Mouse (Mus musculus) lung, postnatal 0 days (tissue): ENCODE measurements at regions not wholly inside any gene's neighbourhood (a gene's known extent, or its start where the extent isn't known, plus 50 kb on each side); places are given as distances from the start of the nearest gene placed in this dataset. TPM values are rescaled to one million over a fixed set of nuclear protein-coding genes. Genes with fewer than 3 reads are reported as not detected.
"Not testable (repeated sequence)": the region's sequence is repeated elsewhere in the genome, so short reads cannot be mapped to it uniquely, and the experiment has no call there.

Experiments used
- ATAC-seq: fragments of 200-750 bp; cut with Nextera tagmentation; 2 replicates; pipeline ENCODE4 v1.8.0; 2017; ENCODE audit warnings: moderate library complexity
- DNase-seq: peaks from one replicate; pipeline ENCODE4 v3.0.0-alpha.2; 2016; ENCODE audit warnings: low spot score
- H3K27ac ChIP-seq: fragments of 300-500 bp; sonication (generic); 2 replicates; pipeline ENCODE4 v1.5.1; 2014; ENCODE audit warnings: antibody characterized with exemption, mild to moderate bottlenecking, low read length, mixed read lengths
- H3K27me3 ChIP-seq: fragments of 300-500 bp; sonication (generic); replicated peaks from 2 replicates; pipeline ENCODE4 v1.6.1; 2014; ENCODE audit warnings: low read length, mixed read lengths; ENCODE audit not compliant: insufficient read depth
- H3K36me3 ChIP-seq: fragments of 300-500 bp; sonication (generic); 2 replicates; pipeline ENCODE4 v1.6.1; 2014; ENCODE audit warnings: low read length, mixed read lengths; ENCODE audit not compliant: insufficient read depth
- H3K4me1 ChIP-seq: fragments of 300-500 bp; sonication (generic); 2 replicates; pipeline ENCODE4 v1.6.1; 2014; ENCODE audit warnings: antibody characterized with exemption, low read depth, low read length, mixed read lengths; ENCODE audit not compliant: insufficient read depth
- H3K4me2 ChIP-seq: fragments of 300-500 bp; sonication (generic); replicated peaks from 2 replicates; pipeline ENCODE4 v1.6.1; 2014; ENCODE audit warnings: low read depth, mild to moderate bottlenecking, low read length, moderate library complexity, mixed read lengths
- H3K4me3 ChIP-seq: fragments of 300-500 bp; sonication (generic); 2 replicates; pipeline ENCODE4 v1.5.1; 2014; ENCODE audit warnings: low read depth, low read length
- H3K9ac ChIP-seq: fragments of 300-500 bp; sonication (generic); replicated peaks from 2 replicates; pipeline ENCODE4 v1.6.1; 2014; ENCODE audit warnings: low read depth, mild to moderate bottlenecking
- H3K9me3 ChIP-seq: fragments of 300-500 bp; sonication (generic); 2 replicates; pipeline ENCODE4 v1.6.1; 2016; ENCODE audit warnings: low read length, mixed read lengths
- WGBS: fragments of 180-500 bp; shearing (Covaris S2); extraction: QIAGEN DNeasy Blood & Tissue Kit; methylation state at CpG from one replicate; pipeline ENCODE4 v1.1.7; 2014; 5-methylcytosine and 5-hydroxymethylcytosine counted together
- microRNA-seq: library from miRNA; unstranded; fragments of <30 nt; microRNA quantifications from one replicate; pipeline ENCODE4, GENCODE M21; 2016

DNA sequence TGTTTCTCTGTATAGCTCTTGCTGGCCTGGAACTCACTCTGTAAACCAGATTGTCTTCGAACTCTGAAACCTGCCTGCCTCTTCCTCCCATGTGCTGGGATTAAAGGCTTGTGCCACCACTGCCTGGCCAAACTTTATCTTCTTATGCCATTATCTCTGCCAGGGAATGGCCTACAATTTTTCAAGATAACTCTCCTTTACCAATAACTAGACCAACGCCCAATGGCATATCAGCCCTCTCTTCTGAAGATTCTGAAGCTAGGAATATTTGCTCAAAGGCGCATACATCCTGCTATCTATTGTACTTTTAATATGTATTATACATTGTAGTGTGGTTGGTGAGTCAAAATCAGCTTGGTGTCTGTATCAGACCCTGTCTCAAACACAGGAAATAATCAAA lies 235.4 kb upstream of the Cts3 start:
- H3K4me3 ChIP-seq: not testable (repeated sequence)
- 92% methylated on average over 3 of the region's 3 CpGs for WGBS

DNA sequence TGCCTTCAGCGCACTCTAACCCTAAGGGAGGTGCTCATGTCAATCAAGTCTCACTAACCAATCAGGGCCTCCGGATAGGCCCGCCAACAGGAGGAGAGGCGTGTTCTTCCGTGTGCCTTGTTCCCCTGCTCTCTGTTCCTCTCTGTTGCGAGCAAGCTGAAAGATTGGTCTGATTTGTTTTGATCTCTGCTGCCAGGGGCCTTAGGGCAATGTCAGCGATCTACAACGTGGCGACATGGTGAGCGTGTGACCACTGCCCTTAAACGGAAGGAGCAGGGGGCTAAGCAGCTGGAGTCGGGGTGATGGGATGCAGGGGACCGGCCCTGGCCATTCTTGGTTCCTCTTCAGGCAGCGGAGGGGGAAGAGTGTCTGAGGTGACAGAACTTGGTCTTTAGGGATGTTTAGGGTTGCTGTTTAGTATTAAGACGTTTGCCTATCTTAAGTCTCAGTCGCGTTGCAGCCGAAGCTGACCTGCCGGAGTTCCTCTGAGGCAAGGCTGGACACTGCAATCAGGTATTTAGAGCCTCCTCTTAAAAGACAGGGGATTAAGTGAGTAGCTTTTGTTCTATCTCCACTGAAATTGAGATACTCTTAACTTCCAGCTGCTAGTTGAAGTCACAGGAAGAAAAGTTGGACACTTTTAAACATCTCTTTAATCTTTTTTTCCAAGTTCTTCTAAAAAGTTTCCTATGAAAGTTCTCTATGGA lies 234.4 kb upstream of the Cts3 start:
- ATAC-seq, H3K27ac ChIP-seq, H3K27me3 ChIP-seq, H3K9me3 ChIP-seq, H3K4me1 ChIP-seq, H3K36me3 ChIP-seq: not testable (repeated sequence)
- Histone ChIP-seq H3K4me2 (peak overlapping the region; percentile 64), H3K4me3 (peak overlapping the region; percentile 51), H3K9ac (peak overlapping the region; percentile 50)
- DNase-seq: peak; percentile 73
- WGBS: 1% methylated on average over 19 of the region's 19 CpGs

More for the DNA sequence above, 235.4 kb upstream of the Cts3 start:
- H3K27me3 ChIP-seq, H3K9me3 ChIP-seq, ATAC-seq, H3K9ac ChIP-seq, H3K4me1 ChIP-seq, H3K27ac ChIP-seq, DNase-seq, H3K36me3 ChIP-seq, H3K4me2 ChIP-seq: not testable (repeated sequence)

DNA sequence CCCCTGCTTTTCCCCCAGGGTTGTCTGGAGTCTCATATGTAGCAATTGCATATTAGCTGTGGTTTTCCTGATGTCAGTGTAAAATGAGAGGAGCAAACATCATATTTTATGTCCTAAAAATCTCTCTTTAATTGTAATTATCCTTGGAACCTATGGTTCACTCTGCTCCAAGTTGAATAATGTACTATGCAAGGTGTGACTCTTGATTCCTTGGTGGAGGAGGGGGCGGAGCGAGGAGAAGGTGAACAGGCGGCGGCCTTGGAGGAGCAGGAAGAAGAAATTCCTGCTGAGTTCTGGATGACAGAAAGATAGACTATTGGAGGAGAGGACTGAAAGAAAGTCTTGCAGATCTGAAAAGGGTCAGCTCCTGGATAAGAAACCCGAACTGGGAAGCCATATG lies 233.8 kb upstream of the Cts3 start:
- H3K4me1 ChIP-seq, H3K9me3 ChIP-seq, H3K27ac ChIP-seq, ATAC-seq, DNase-seq, H3K27me3 ChIP-seq, H3K36me3 ChIP-seq: not testable (repeated sequence)
- H3K9ac ChIP-seq: peak overlapping the region; percentile 50; the same call in 1 of the 2 replicates
- WGBS: 14% methylated on average over 5 of the region's 5 CpGs
- peak overlapping the region; percentile 64 for H3K4me2 ChIP-seq
- peak overlapping the region; percentile 51 for H3K4me3 ChIP-seq

DNA sequence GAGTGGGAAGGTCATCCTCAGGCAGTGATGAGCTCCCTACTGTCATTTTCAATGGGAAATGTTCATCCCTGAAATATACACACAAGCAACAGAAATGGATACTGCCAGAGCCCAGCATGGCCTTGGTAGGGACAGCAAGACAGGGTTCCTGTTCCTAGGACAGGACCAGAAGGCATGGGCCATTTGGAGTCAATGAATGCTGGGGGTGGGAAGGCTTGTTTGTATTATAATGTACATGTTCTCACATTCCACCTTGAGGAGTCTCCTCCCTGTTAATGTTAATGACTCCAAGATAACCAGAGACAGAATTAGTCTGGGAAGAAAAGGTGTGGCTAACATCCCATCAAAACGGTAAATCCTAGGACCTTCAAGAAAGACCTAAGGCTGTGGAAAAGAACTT lies 193.5 kb upstream of the Cts3 start:
- not testable (repeated sequence) for H3K36me3 ChIP-seq, H3K4me2 ChIP-seq, H3K4me1 ChIP-seq, H3K27me3 ChIP-seq, DNase-seq, H3K9ac ChIP-seq, ATAC-seq, H3K4me3 ChIP-seq, H3K27ac ChIP-seq, H3K9me3 ChIP-seq
- WGBS: 91% methylated on average over 1 of the region's 1 CpGs

Small RNA genes in the stretch of these regions (microRNA-seq; reads per million reads assigned to microRNA genes)
- not detected for gene Gm23739
